Mouse (Mus musculus) ES-E14 (cell line): ENCODE data around the gene Bckdk. TPM values are rescaled to one million over a fixed set of nuclear protein-coding genes. Genes with fewer than 3 reads are reported as not detected.

ENCODE experiments used
- DNase-seq: peaks from one replicate; pipeline ENCODE4 v3.0.0-alpha.2; 2013; ENCODE audit warnings: low read depth, low spot score
- H3K27ac ChIP-seq: 2 replicates; pipeline ENCODE4 v1.5.1; 2012; ENCODE audit warnings: low read depth, mild to moderate bottlenecking, low read length, moderate library complexity, mixed read lengths; ENCODE audit not compliant: poor library complexity, insufficient read depth, severe bottlenecking
- H3K36me3 ChIP-seq: 2 replicates; pipeline ENCODE4 v1.6.1; 2012; ENCODE audit warnings: mild to moderate bottlenecking, low read length, moderate library complexity, mixed read lengths; ENCODE audit not compliant: control insufficient read depth, poor library complexity, insufficient read depth, severe bottlenecking
- H3K4me1 ChIP-seq, 2 experiments: fragments of 150-350 bp in 1 of 2; sonication (generic) in 1 of 2; 2 replicates each; pipeline ENCODE4 v1.6.1; 2012; ENCODE audit warnings: low read length in 2 of 2, mild to moderate bottlenecking in 1 of 2, mixed read lengths in 1 of 2; ENCODE audit not compliant: control insufficient read depth in 2 of 2, insufficient read depth in 2 of 2, poor library complexity in 1 of 2
- H3K4me3 ChIP-seq, 2 experiments: fragments of 150-350 bp in 1 of 2; sonication (generic) in 1 of 2; 2 replicates each; pipeline ENCODE4 v1.5.1; 2012; ENCODE audit warnings: low read length in 2 of 2, low read depth in 1 of 2, mild to moderate bottlenecking in 1 of 2, mixed read lengths in 1 of 2; ENCODE audit not compliant: insufficient read depth in 1 of 2, poor library complexity in 1 of 2, severe bottlenecking in 1 of 2
- H3K9ac ChIP-seq: 2 replicates; pipeline ENCODE4 v1.6.1; 2012; ENCODE audit warnings: low read depth, mild to moderate bottlenecking, low read length, mixed read lengths; ENCODE audit not compliant: poor library complexity, insufficient read depth, severe bottlenecking
- H3K9me3 ChIP-seq: fragments of 150-350 bp; sonication (generic); 2 replicates; pipeline ENCODE4 v1.6.1; 2012; ENCODE audit warnings: low read depth, mild to moderate bottlenecking, low read length; ENCODE audit not compliant: control insufficient read depth, insufficient read depth
- CHD2 ChIP-seq: IDR thresholded peaks from 2 replicates; pipeline ENCODE4 v1.6.1; 2014; ENCODE audit warnings: mild to moderate bottlenecking, low read depth, low read length, inconsistent platforms
- HCFC1 ChIP-seq: IDR thresholded peaks from 2 replicates; pipeline ENCODE4 v1.6.1; 2012; ENCODE audit warnings: low read length, inconsistent platforms, borderline replicate concordance; ENCODE audit not compliant: insufficient read depth
- MAFK ChIP-seq: IDR thresholded peaks from 2 replicates; pipeline ENCODE4 v1.6.1; 2014; ENCODE audit warnings: mild to moderate bottlenecking, low read depth, low read length, inconsistent platforms; ENCODE audit not compliant: insufficient read depth
- ZC3H11A ChIP-seq: IDR thresholded peaks from 2 replicates; pipeline ENCODE4 v1.6.1; 2012; ENCODE audit warnings: low read depth, mild to moderate bottlenecking, inconsistent platforms, low read length, borderline replicate concordance
- ZNF384 ChIP-seq: IDR thresholded peaks from 2 replicates; pipeline ENCODE4 v1.6.1; 2012; ENCODE audit warnings: low read depth, low read length, inconsistent platforms
- in situ Hi-C, 2 experiments: fragments of 600-800 bp; cut with MboI; formaldehyde crosslinking; loops; one replicate each; pipeline ENCODE4 v1.15.1; 2025; ENCODE audit warnings: low sequenced_read_pairs in 2 of 2, inconsistent platforms in 1 of 2; ENCODE audit not compliant: unreplicated experiment in 2 of 2
- total RNA-seq: library from RNA; depleted of rRNA; stranded (reverse); fragments of 300-350 nt; gene quantifications from 2 replicates; pipeline ENCODE4 v1.2.3, GENCODE M21; 2012

Gene Bckdk
- total RNA-seq, 1 experiment, result 56.4 TPM

GRCm38 (mm10) chr7:127885951-127886350 is 17.9 kb upstream of the Bckdk start:
- in situ Hi-C loops, result no loop called here

GRCm38 (mm10) chr7:127886551-127886950 is 17.3 kb upstream of the Bckdk start:
- Histone ChIP-seq H3K4me1 (peaks cover 0 to 7% of the 10 kb centered on the region in 2 experiments; a peak in 1 of 4 replicates), H3K4me3 (no peak overlapping the region), H3K9me3 (no peaks in the 10 kb centered on the region), H3K27ac (no peak overlapping the region), H3K9ac (no peak overlapping the region), H3K36me3 (peaks cover 55% of the 10 kb centered on the region)
- in situ Hi-C loops, result no loop called here
- TF ChIP-seq MAFK (no peak), CHD2 (no peak), ZC3H11A (no peak), HCFC1 (no peak), ZNF384 (no peak)
- no peak for DNase-seq

More at GRCm38 (mm10) chr7:127885951-127886350, 17.9 kb upstream of the Bckdk start:
- Histone ChIP-seq H3K9ac (no peak overlapping the region), H3K36me3 (peaks cover 61% of the 10 kb centered on the region), H3K27ac (no peak overlapping the region), H3K4me3 (no peak overlapping the region), H3K4me1 (peaks cover 0 to 7% of the 10 kb centered on the region in 2 experiments; a peak in 1 of 4 replicates), H3K9me3 (no peaks in the 10 kb centered on the region)
- DNase-seq, result no peak
- no peak for TF ChIP-seq HCFC1
- TF ChIP-seq CHD2, result no peak
- TF ChIP-seq MAFK, result no peak
- TF ChIP-seq ZNF384, result no peak
- no peak for TF ChIP-seq ZC3H11A

GRCm38 (mm10) chr7:127887191-127887590 is 16.7 kb upstream of the Bckdk start:
- Histone ChIP-seq H3K4me1 (peaks cover 0 to 7% of the 10 kb centered on the region in 2 experiments; a peak in 1 of 4 replicates), H3K9ac (no peak overlapping the region), H3K36me3 (peaks cover 49% of the 10 kb centered on the region), H3K9me3 (no peaks in the 10 kb centered on the region), H3K4me3 (no peak overlapping the region), H3K27ac (no peak overlapping the region)
- no peak for TF ChIP-seq MAFK
- TF ChIP-seq ZNF384, result no peak
- no peak for TF ChIP-seq CHD2
- TF ChIP-seq HCFC1, result no peak
- TF ChIP-seq ZC3H11A, result no peak
- in situ Hi-C loops, result no loop called here
- no peak for DNase-seq

GRCm38 (mm10) chr7:127887781-127888180 is 16.1 kb upstream of the Bckdk start:
- Histone ChIP-seq H3K36me3 (peaks cover 45% of the 10 kb centered on the region), H3K9me3 (no peaks in the 10 kb centered on the region), H3K4me1 (peaks cover 0 to 7% of the 10 kb centered on the region in 2 experiments; a peak in 1 of 4 replicates), H3K27ac (no peak overlapping the region), H3K9ac (no peak overlapping the region), H3K4me3 (no peak overlapping the region)
- no peak for DNase-seq
- in situ Hi-C loops, result no loop called here
- TF ChIP-seq ZC3H11A (no peak), HCFC1 (no peak), MAFK (no peak), ZNF384 (no peak), CHD2 (no peak)

GRCm38 (mm10) chr7:127888821-127889220 is 15.1 kb upstream of the Bckdk start:
- in situ Hi-C loops, result no loop called here
- Histone ChIP-seq H3K9ac (no peak overlapping the region), H3K36me3 (peaks cover 40% of the 10 kb centered on the region), H3K4me3 (no peak overlapping the region), H3K27ac (no peak overlapping the region), H3K9me3 (no peaks in the 10 kb centered on the region), H3K4me1 (peaks cover 0 to 7% of the 10 kb centered on the region in 2 experiments; a peak in 1 of 4 replicates)
- TF ChIP-seq MAFK, result no peak
- TF ChIP-seq ZC3H11A, result no peak
- TF ChIP-seq ZNF384, result no peak
- TF ChIP-seq HCFC1, result no peak
- TF ChIP-seq CHD2, result no peak
- no peak for DNase-seq
